Mouse (Mus musculus) subcutaneous adipose tissue, adult 2 months (tissue): ENCODE measurements around the gene Ift74. TPM values are rescaled to one million over a fixed set of nuclear protein-coding genes. Genes with fewer than 3 reads are reported as not detected.

Experiments
- polyA plus RNA-seq: library from polyadenylated mRNA; depleted of rRNA; stranded (reverse); fragments of >200 nt; gene quantifications from 2 replicates; pipeline ENCODE4 v1.2.3, GENCODE M21; 2012; ENCODE audit warnings: low replicate concordance; rRNA removed

Ift74 gene
- polyA plus RNA-seq: 1.0 and 3.4 TPM in 2 replicates

GRCm38 (mm10) chr4:94613972-94614626, at the start of gene Ift74:
Ift74 (plus strand) TSS chr4:94614491.

GRCm38 (mm10) chr4:94603031-94603629, 11.2 kb upstream of the Ift74 start, which contains the start of gene Plaa:
Plaa (minus strand) TSS chr4:94603244.

GRCm38 (mm10) chr4:94649920-94650319, 35.6 kb downstream of the Ift74 start, which contains the start of gene Lrrc19:
Lrrc19 (minus strand) TSS chr4:94650144.

GRCm38 (mm10) chr4:94738838-94739731, 124.8 kb downstream of the Ift74 start, which contains the start of gene Tek:
Tek (plus strand) TSS chr4:94739289.

Other genes starting within 250 kb of the Ift74 start
- not detected in 2 replicates for gene Gm10306, start 57.9 kb upstream of the Ift74 start, polyA plus RNA-seq
- 1.7 and 4.8 TPM in 2 replicates for gene Caap1, start 57.7 kb upstream of the Ift74 start, polyA plus RNA-seq
- 23.3 and 58.4 TPM in 2 replicates for gene Plaa, start 11.2 kb upstream of the Ift74 start, polyA plus RNA-seq
- not detected in 2 replicates for gene Lrrc19, start 35.7 kb downstream of the Ift74 start, polyA plus RNA-seq
- 21.6 and 25.7 TPM in 2 replicates for gene Tek, start 124.8 kb downstream of the Ift74 start, polyA plus RNA-seq